Mouse (Mus musculus) spleen, adult 2 months (tissue): Measurements from ENCODE around the gene Moap1.

Experiments
- CTCF ChIP-seq: fragments of 200-500 bp; IDR thresholded peaks from 2 replicates; pipeline ENCODE4 v1.5.1; 2011; ENCODE audit warnings: mild to moderate bottlenecking, inconsistent platforms; ENCODE audit not compliant: insufficient read depth, insufficient read length, insufficient replicate concordance; ENCODE audit errors: extremely low read depth
- POLR2A ChIP-seq: fragments of 200-500 bp; IDR thresholded peaks from 2 replicates; pipeline ENCODE4 v1.6.1; 2011; ENCODE audit warnings: low read depth, low read length, inconsistent platforms

DNA sequence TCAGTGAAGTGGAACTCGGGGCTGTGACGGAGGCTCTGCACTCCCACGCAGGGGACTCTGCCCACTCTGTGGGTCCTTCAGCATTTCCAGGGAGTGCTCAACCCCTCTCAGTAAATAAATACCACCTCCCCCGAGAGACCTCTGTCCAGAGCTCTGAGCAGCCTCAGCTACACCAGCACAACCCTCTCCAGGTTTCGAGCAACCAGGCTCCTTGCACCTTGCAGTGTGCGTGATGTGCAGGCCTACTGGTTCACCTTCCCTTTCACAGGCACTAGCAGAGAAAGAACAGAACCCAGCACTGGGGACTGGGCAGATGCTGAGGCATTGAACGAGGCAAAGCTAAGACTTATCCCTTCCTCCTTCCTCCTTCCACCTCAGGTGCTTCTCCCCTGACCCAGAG lies 46.1 kb downstream of the Moap1 start:
- TF ChIP-seq CTCF (no peak), POLR2A (no peak)
